Mouse (Mus musculus): ENCODE data around the gene Shq1. TPM values are rescaled to one million over a fixed set of nuclear protein-coding genes. Genes with fewer than 3 reads are reported as not detected.

The Shq1 gene
- polyA plus RNA-seq, 1 experiment from 2014 or later = 19.1 TPM

DNA sequence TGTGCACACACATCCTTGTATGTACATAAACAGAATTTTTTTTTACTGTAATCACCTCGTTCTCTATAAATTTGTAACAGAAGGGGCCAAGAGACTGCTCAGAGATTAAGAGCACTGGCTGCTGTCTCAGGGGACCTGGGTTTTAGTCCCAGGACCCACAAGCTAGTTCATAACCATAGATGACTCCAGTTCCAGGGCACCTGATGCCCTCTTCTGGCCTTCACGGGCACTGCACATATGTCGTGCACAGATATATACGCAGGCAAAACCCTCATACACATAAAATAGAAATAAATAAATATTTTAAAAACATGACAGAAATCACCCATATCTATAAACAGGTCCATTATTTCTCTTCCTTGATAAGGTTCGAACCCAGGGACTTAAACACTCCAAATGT lies 143.0 kb downstream of the Shq1 start:
- no peak overlapping the region for H3K9ac ChIP-seq
- H3K27me3 ChIP-seq = 0 out of 2 replicates have a peak, but pooled peaks cover 3% of the 10 kb centered on the region
- 84% methylated on average over 5 of the region's 5 CpGs for WGBS

DNA sequence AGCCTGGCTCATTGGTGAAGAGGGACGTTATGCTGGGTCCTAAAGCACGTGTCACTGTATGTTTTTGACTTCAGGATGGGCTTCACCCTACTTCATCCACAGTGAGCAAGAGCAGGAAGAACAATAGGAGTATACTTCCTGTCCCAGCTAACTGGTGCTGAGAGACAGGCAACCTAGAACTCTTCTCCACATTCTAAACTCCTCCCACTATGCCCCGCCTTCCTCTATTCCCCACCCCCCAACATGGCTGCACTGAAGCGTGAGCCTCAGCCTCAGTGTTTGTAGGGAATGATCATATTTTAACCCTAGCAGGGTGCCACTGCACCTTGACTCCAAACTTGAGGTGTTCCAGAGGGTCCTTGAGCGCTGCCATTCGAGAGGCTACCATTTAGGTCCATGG lies 143.8 kb downstream of the Shq1 start:
- Histone ChIP-seq H3K9me3 (no peaks in the 10 kb centered on the region), H3K4me2 (no peak overlapping the region), H3K27me3 (0 out of 2 replicates have a peak, but pooled peaks cover 3% of the 10 kb centered on the region), H3K27ac (no peak overlapping the region), H3K4me3 (no peak overlapping the region), H3K9ac (no peak overlapping the region), H3K4me1 (peaks cover 24% of the 10 kb centered on the region), H3K36me3 (no peaks in the 10 kb centered on the region)
- WGBS = 78% methylated on average over 6 of the region's 6 CpGs
- no peak for ATAC-seq (ENCODE audit: borderline replicate concordance, extremely low read depth, low FRiP score, low TSS enrichment)

More for the DNA sequence above, 143.0 kb downstream of the Shq1 start:
- Histone ChIP-seq H3K4me1 (peaks cover 24% of the 10 kb centered on the region), H3K9me3 (no peaks in the 10 kb centered on the region), H3K27ac (no peak overlapping the region), H3K4me2 (no peak overlapping the region), H3K4me3 (no peak overlapping the region), H3K36me3 (no peaks in the 10 kb centered on the region)
- no peak for ATAC-seq (ENCODE audit: borderline replicate concordance, extremely low read depth, low FRiP score, low TSS enrichment)

DNA sequence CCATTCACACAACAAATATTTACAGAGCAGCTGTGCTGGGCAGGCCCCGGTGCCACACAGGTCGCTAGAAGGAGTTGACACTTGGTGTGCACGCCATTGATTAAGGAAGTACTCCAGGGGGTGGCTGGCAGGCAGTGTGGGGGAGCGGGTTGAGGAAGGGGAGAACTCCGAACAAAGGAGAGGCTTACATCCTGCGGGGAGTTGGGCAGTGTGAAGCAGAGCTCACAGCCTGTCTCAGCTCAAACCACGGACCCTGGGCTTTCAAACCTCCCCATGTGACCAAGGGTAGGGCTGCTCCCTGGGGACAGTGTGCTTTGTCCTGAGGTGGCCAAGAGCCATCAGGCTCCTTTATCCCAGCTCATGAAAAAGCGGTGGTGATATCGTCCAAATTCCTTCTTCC lies 144.9 kb downstream of the Shq1 start:
- Histone ChIP-seq H3K4me1 (peaks cover 24% of the 10 kb centered on the region), H3K4me2 (peak overlapping the region; percentile 29), H3K36me3 (no peaks in the 10 kb centered on the region), H3K9me3 (no peaks in the 10 kb centered on the region), H3K27ac (no peak overlapping the region), H3K4me3 (no peak overlapping the region), H3K27me3 (0 out of 2 replicates have a peak, but pooled peaks cover 3% of the 10 kb centered on the region), H3K9ac (no peak overlapping the region)
- no peak for ATAC-seq (ENCODE audit: borderline replicate concordance, extremely low read depth, low FRiP score, low TSS enrichment)
- WGBS = 7% methylated on average over 9 of the region's 9 CpGs

DNA sequence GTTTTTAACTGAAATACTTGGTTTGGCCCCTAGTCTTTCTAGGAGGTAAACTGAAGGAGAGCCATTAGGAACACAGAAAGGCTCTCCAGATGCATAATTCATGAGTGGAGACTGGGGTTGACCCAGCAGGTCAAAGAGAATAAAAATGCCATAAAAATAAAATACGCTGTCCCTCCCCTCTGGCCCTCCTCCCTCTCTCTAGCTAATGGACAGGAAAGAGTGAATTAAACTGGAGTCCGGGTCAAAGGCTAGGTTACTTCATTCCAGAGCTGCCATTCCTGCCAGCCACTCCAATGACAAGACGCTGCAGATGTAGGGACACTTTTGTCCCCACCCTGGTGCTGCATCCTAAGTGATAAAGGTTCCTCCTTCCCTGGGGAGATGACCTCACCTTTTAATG lies 145.5 kb downstream of the Shq1 start:
- Histone ChIP-seq H3K9ac (no peak overlapping the region), H3K27me3 (0 out of 2 replicates have a peak, but pooled peaks cover 3% of the 10 kb centered on the region), H3K4me3 (no peak overlapping the region), H3K4me2 (no peak overlapping the region), H3K27ac (no peak overlapping the region), H3K36me3 (no peaks in the 10 kb centered on the region), H3K9me3 (no peaks in the 10 kb centered on the region), H3K4me1 (peaks cover 24% of the 10 kb centered on the region)
- ATAC-seq (ENCODE audit: borderline replicate concordance, extremely low read depth, low FRiP score, low TSS enrichment) = no peak
- 30% methylated on average over 3 of the region's 3 CpGs for WGBS

DNA sequence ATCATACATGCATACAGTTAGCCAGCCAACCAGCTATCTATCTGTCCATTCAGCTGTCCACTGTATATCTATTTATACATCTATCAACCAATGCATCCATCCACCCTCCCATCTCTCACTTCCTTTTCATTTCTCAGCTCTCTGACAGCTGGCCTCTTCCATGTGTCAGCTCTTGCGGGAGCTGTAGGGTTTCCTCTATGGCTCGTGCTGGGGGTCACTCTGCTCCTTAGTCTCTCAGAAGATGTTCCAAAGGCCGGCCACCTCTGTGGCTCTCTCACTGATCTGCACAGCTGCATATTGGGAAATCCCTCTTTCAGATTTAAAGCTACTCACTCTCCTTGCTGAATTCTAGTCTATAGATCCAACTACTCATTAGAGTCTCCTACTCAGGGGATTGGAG lies 148.5 kb downstream of the Shq1 start:
- Histone ChIP-seq H3K27me3 (0 out of 2 replicates have a peak, but pooled peaks cover 7% of the 10 kb centered on the region), H3K4me3 (no peak overlapping the region), H3K27ac (no peak overlapping the region), H3K9ac (no peak overlapping the region), H3K4me1 (peaks cover 20% of the 10 kb centered on the region), H3K36me3 (no peaks in the 10 kb centered on the region), H3K4me2 (no peak overlapping the region), H3K9me3 (no peaks in the 10 kb centered on the region)
- ATAC-seq (ENCODE audit: borderline replicate concordance, extremely low read depth, low FRiP score, low TSS enrichment) = peak; percentile 52; the same call in 1 of the 2 replicates
- WGBS = 36% methylated on average over 3 of the region's 3 CpGs

DNA sequence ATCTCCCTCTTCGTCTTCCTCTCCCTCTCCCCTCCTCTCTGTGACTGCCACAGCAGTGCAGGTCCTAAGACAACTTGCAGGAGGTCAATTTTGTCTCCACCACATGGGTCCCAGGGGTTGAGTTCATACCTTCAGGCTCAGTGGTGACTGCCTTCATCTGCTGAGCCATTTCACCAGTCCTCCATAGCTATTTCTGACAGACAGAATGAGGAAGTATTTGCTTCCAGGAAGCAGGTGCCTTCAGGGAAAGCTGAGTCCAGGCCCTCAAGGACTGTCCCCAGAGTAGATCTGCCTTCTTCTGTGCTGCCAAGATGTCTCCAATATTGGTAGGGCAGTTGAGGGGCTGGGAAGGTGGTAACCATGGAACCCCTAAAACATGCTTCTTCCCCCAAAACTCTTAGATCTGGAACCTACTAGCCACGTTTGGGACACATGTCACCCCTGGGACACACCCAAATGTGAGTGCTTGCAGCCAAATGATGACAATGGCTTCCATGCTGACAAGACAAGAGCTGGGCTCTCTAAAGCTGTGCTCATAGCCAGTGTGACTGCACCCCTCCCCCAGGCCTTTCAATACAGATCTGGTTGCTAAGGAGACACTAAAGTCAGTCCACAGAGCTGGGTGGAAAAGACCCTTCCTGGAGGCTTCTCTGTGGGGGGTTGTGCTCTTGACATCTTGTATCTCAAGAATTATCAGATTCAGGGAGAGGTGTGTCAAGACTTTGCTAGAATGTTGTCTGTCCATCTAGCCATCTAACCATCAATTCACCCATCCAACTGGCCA lies 149.2 kb downstream of the Shq1 start:
- Histone ChIP-seq H3K9ac (no peak overlapping the region), H3K4me3 (no peak overlapping the region), H3K9me3 (no peaks in the 10 kb centered on the region), H3K36me3 (no peaks in the 10 kb centered on the region), H3K27me3 (0 out of 2 replicates have a peak, but pooled peaks cover 7% of the 10 kb centered on the region), H3K27ac (no peak overlapping the region), H3K4me2 (no peak overlapping the region), H3K4me1 (peaks cover 20% of the 10 kb centered on the region)
- no peak for ATAC-seq (ENCODE audit: borderline replicate concordance, extremely low read depth, low FRiP score, low TSS enrichment)
- WGBS = 75% methylated on average over 2 of the region's 2 CpGs

DNA sequence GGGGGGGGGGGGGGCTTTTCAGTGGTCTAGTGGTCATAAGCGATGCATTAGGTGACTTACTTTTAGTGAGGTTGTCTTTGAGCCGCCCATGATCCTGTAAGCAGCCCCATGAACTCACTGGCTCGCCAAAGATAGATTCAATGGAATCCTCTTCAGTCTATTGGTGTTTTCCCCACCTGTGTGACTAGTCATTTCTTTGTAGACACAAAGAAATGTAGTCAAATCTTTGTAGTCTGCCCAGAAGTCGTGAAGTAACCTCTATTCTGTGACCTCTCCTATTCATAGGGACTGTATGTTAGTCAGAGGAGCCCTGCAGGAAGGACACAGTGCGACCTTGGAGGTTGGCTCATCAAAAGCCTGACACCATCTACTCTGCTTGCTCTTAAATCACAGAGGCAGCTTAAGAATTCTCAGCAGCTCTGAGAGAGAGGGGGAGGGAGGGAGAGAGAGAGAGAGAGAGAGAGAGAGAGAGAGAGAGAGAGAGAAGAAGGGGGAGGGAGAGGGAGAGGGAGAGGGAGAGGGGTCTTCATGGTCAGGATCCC lies 150.3 kb downstream of the Shq1 start:
- 70% methylated on average over 5 of the region's 5 CpGs for WGBS
- H3K4me2 ChIP-seq = no peak overlapping the region
- H3K27ac ChIP-seq = no peak overlapping the region
- 0 out of 2 replicates have a peak, but pooled peaks cover 7% of the 10 kb centered on the region for H3K27me3 ChIP-seq
- H3K4me1 ChIP-seq = peaks cover 9% of the 10 kb centered on the region
- H3K9me3 ChIP-seq = no peaks in the 10 kb centered on the region
- no peak overlapping the region for H3K4me3 ChIP-seq
- ATAC-seq (ENCODE audit: borderline replicate concordance, extremely low read depth, low FRiP score, low TSS enrichment) = no peak
- no peaks in the 10 kb centered on the region for H3K36me3 ChIP-seq
- no peak overlapping the region for H3K9ac ChIP-seq

DNA sequence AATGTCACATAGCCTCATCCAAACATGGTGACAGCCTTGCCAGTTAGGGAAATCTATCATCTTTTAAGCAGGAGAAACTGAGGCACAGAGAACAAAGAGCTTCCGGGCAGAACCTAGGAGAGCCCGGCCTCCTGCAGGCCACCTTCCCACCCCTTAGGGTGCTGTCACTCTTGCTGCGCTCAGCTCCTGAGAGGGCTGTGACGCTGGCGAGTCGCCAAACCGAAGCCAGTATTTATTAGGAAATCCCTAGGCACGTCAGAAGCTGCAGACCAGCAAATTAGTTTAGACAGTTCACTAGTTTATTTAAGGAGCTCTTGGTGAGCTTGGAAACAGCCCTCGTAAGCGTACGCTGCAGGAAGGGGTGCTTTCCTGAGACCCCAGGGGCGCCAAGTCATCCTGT lies 151.1 kb downstream of the Shq1 start:
- H3K4me2 ChIP-seq = no peak overlapping the region
- no peak for ATAC-seq (ENCODE audit: borderline replicate concordance, extremely low read depth, low FRiP score, low TSS enrichment)
- 0 out of 2 replicates have a peak, but pooled peaks cover 7% of the 10 kb centered on the region for H3K27me3 ChIP-seq
- H3K9me3 ChIP-seq = no peaks in the 10 kb centered on the region
- WGBS = 32% methylated on average over 12 of the region's 12 CpGs
- H3K27ac ChIP-seq = no peak overlapping the region
- no peak overlapping the region for H3K4me3 ChIP-seq
- H3K9ac ChIP-seq = no peak overlapping the region
- H3K4me1 ChIP-seq = peaks cover 9% of the 10 kb centered on the region
- H3K36me3 ChIP-seq = no peaks in the 10 kb centered on the region

Other genes with a start within 250 kb of the Shq1 start
- 3.9 and 4.1 TPM in 2 replicates for gene Gxylt2, start 33.6 kb upstream of the Shq1 start, polyA plus RNA-seq (2015; fragmentation: Nextera tagmentation; extraction: Ambion mirVana)
- 19.4 and 19.6 TPM in 2 replicates for gene Ppp4r2, start 162.5 kb upstream of the Shq1 start, polyA plus RNA-seq (2015; fragmentation: Nextera tagmentation; extraction: Ambion mirVana)